Mouse (Mus musculus) testis, adult 2 months (tissue): ENCODE results near the gene Tnpo2. TPM values are rescaled to one million over a fixed set of nuclear protein-coding genes. Genes with fewer than 3 reads are reported as not detected.

Experiments used
- H3K27ac ChIP-seq: fragments of 200-500 bp; 2 replicates; pipeline ENCODE4 v1.5.1; 2012; ENCODE audit warnings: low read depth, low read length; ENCODE audit not compliant: control insufficient read depth, insufficient read depth
- H3K27me3 ChIP-seq: fragments of 200-500 bp; 2 replicates; pipeline ENCODE4 v1.6.1; 2012; ENCODE audit warnings: mild to moderate bottlenecking, low read length, moderate library complexity; ENCODE audit not compliant: control insufficient read depth, insufficient read depth
- H3K36me3 ChIP-seq: fragments of 200-500 bp; 2 replicates; pipeline ENCODE4 v1.6.1; 2012; ENCODE audit warnings: mild to moderate bottlenecking, low read length; ENCODE audit not compliant: control insufficient read depth, insufficient read depth
- H3K4me1 ChIP-seq: fragments of 200-500 bp; 2 replicates; pipeline ENCODE4 v1.6.1; 2012; ENCODE audit warnings: low read length; ENCODE audit not compliant: control insufficient read depth, insufficient read depth
- H3K4me3 ChIP-seq: fragments of 200-500 bp; 2 replicates; pipeline ENCODE4 v1.5.1; 2012; ENCODE audit warnings: low read depth, mild to moderate bottlenecking, low read length, moderate library complexity, mixed read lengths; ENCODE audit not compliant: control insufficient read depth
- CTCF ChIP-seq: fragments of 200-500 bp; IDR thresholded peaks from 2 replicates; pipeline ENCODE4 v1.5.1; 2012; ENCODE audit warnings: low read depth, mild to moderate bottlenecking, inconsistent platforms, low read length, moderate library complexity; ENCODE audit not compliant: control insufficient read depth, insufficient read depth, insufficient replicate concordance
- POLR2A ChIP-seq: fragments of 200-500 bp; IDR thresholded peaks from 2 replicates; pipeline ENCODE4 v1.6.1; 2012; ENCODE audit warnings: low read depth, mild to moderate bottlenecking, inconsistent platforms, low read length, moderate library complexity; ENCODE audit not compliant: control insufficient read depth
- polyA plus RNA-seq: library from polyadenylated mRNA; depleted of rRNA; stranded (reverse); fragments of >200 nt; gene quantifications from 2 replicates; pipeline ENCODE4 v1.2.3, GENCODE M21; 2012

Gene Tnpo2
- polyA plus RNA-seq, 1 experiment, result 44.9 TPM

- no peak for TF ChIP-seq CTCF
- no peak for TF ChIP-seq POLR2A
- H3K36me3 ChIP-seq, result no peaks in the 10 kb centered on the region
- no peak within 1 kb of the TSS for H3K27ac ChIP-seq
- peaks cover 9% of the 10 kb centered on the region for H3K4me1 ChIP-seq
- H3K4me3 ChIP-seq, result peak within 1 kb of the TSS; percentile 69
- no peaks in the 10 kb centered on the region for H3K27me3 ChIP-seq
Observed at GRCm38 (mm10) chr8:85014431-85014830, 22.3 kb upstream of the Tnpo2 start, which contains the start of gene Best2. Gene Best2 (minus strand): TSS chr8:85014531.

- H3K27ac ChIP-seq, result no peak overlapping the region
- no peak for TF ChIP-seq POLR2A
- no peak for TF ChIP-seq CTCF
- H3K27me3 ChIP-seq, result no peaks in the 10 kb centered on the region
- peaks cover 3% of the 10 kb centered on the region for H3K4me1 ChIP-seq
- H3K4me3 ChIP-seq, result no peak overlapping the region
- no peaks in the 10 kb centered on the region for H3K36me3 ChIP-seq
Observed at GRCm38 (mm10) chr8:85016724-85017123, 20.0 kb upstream of the Tnpo2 start.

GRCm38 (mm10) chr8:85017209-85017608, 19.5 kb upstream of the Tnpo2 start:
- Histone ChIP-seq H3K27me3 (no peaks in the 10 kb centered on the region), H3K36me3 (no peaks in the 10 kb centered on the region), H3K4me3 (no peak overlapping the region), H3K27ac (no peak overlapping the region), H3K4me1 (peaks cover 3% of the 10 kb centered on the region)
- TF ChIP-seq POLR2A (no peak), CTCF (no peak)

GRCm38 (mm10) chr8:85021514-85022055, 15.1 kb upstream of the Tnpo2 start:
- TF ChIP-seq CTCF, result no peak
- TF ChIP-seq POLR2A, result no peak
- Histone ChIP-seq H3K27ac (no peak overlapping the region), H3K4me3 (no peak overlapping the region), H3K27me3 (no peaks in the 10 kb centered on the region), H3K36me3 (no peaks in the 10 kb centered on the region), H3K4me1 (peaks cover 2% of the 10 kb centered on the region)

DNA sequence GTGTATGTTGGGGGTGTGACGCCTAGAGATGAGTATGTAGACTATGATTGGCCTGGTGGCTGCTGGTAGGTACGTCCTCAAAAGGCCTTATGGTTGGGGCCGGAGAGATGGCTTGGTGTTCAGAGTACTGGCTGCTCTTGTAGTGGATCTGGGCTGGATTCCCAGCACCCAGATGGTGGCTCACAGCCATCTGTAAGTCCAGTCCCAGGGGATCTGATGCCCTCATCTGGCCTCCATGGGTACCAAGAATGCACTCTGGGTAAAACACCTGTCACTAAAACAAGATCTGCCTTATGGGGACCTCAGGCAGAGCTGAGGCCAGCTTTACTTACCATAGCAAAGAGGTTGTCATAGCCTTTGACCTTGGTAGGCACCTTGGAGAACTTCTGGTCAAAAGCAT, 12.9 kb upstream of the Tnpo2 start:
- Histone ChIP-seq H3K36me3 (no peaks in the 10 kb centered on the region), H3K27me3 (no peaks in the 10 kb centered on the region), H3K4me3 (peak overlapping the region; percentile 99)

GRCm38 (mm10) chr8:85025098-85025932, 11.4 kb upstream of the Tnpo2 start, which contains the start of gene Asna1:
Gene Asna1 (minus strand): TSS chr8:85025281.
- H3K4me3 ChIP-seq, result peak within 1 kb of the TSS; percentile 99
- peak within 1 kb of the TSS; percentile 90 for H3K27ac ChIP-seq
- H3K36me3 ChIP-seq, result no peaks in the 10 kb centered on the region
- peaks cover 5% of the 10 kb centered on the region for H3K4me1 ChIP-seq
- H3K27me3 ChIP-seq, result no peaks in the 10 kb centered on the region
- TF ChIP-seq CTCF, result no peak
- peak; percentile 52; the same call in 1 of the 2 replicates for TF ChIP-seq POLR2A

More for the DNA sequence above, 12.9 kb upstream of the Tnpo2 start:
- Histone ChIP-seq H3K27ac (no peak overlapping the region), H3K4me1 (peaks cover 2% of the 10 kb centered on the region)
- TF ChIP-seq CTCF, result no peak
- TF ChIP-seq POLR2A, result no peak

GRCm38 (mm10) chr8:85026670-85027515, 9.8 kb upstream of the Tnpo2 start, which contains the start of gene Trir:
Gene Trir (plus strand): TSS chr8:85026823.
- no peak for TF ChIP-seq CTCF
- TF ChIP-seq POLR2A, result peak; percentile 94
- H3K36me3 ChIP-seq, result no peaks in the 10 kb centered on the region
- peak within 1 kb of the TSS; percentile 90 for H3K27ac ChIP-seq

More at GRCm38 (mm10) chr8:85026670-85027515, 9.8 kb upstream of the Tnpo2 start, which contains the start of gene Trir:
- peak within 1 kb of the TSS; percentile 99 for H3K4me3 ChIP-seq
- H3K4me1 ChIP-seq, result peaks cover 5% of the 10 kb centered on the region
- H3K27me3 ChIP-seq, result no peaks in the 10 kb centered on the region
